Mouse (Mus musculus) liver, adult 2 months (tissue): Measurements from ENCODE around the gene Mybpc2.

Experiments
- CTCF ChIP-seq: fragments of 200-500 bp; IDR thresholded peaks from 2 replicates; pipeline ENCODE4 v1.5.1; 2011; ENCODE audit warnings: low read depth, low read length, control low read depth
- POLR2A ChIP-seq: fragments of 200-500 bp; IDR thresholded peaks from 2 replicates; pipeline ENCODE4 v1.6.1; 2011; ENCODE audit warnings: low read length, control low read depth; ENCODE audit not compliant: insufficient read depth; ENCODE audit errors: extremely low read depth

GRCm38 (mm10) chr7:44490281-44490680 is 34.2 kb downstream of the Mybpc2 start:
- TF ChIP-seq CTCF (no peak), POLR2A (no peak)
